Mouse (Mus musculus): ENCODE results near the gene Prkd2. TPM values are rescaled to one million over a fixed set of nuclear protein-coding genes. Genes with fewer than 3 reads are reported as not detected.

The Prkd2 gene
- total RNA-seq, 2 experiments from 2014 or later = 22.0 to 22.2 TPM

- no peak for DNase-seq (ENCODE audit: low spot score in 2 of 2)
Observed at GRCm38 (mm10) chr7:16825785-16826184, 16.9 kb upstream of the Prkd2 start.

GRCm38 (mm10) chr7:16826571-16826970 is 16.1 kb upstream of the Prkd2 start:
- no peak for DNase-seq (ENCODE audit: low spot score in 2 of 2)

GRCm38 (mm10) chr7:16827274-16827673 is 15.4 kb upstream of the Prkd2 start:
- DNase-seq (ENCODE audit: low spot score in 2 of 2) = no peak

GRCm38 (mm10) chr7:16830449-16830848 is 12.3 kb upstream of the Prkd2 start:
- DNase-seq (ENCODE audit: low spot score in 2 of 2) = no peak

- no peak for DNase-seq (ENCODE audit: low spot score in 2 of 2)
Observed at GRCm38 (mm10) chr7:16837916-16838803, 4.5 kb upstream of the Prkd2 start.

- DNase-seq (ENCODE audit: low spot score in 2 of 2) = no peak
Observed at GRCm38 (mm10) chr7:16838804-16839426, 3.8 kb upstream of the Prkd2 start.

GRCm38 (mm10) chr7:16839427-16840108 is 3.1 kb upstream of the Prkd2 start:
- no peak for DNase-seq (ENCODE audit: low spot score in 2 of 2)

- DNase-seq (ENCODE audit: low spot score in 2 of 2) = no peak
Observed at GRCm38 (mm10) chr7:16840109-16840491, 2.6 kb upstream of the Prkd2 start.

- no peak for DNase-seq (ENCODE audit: low spot score in 2 of 2)
Observed at GRCm38 (mm10) chr7:16841078-16841477, 1.6 kb upstream of the Prkd2 start.

- no peak for DNase-seq (ENCODE audit: low spot score in 2 of 2)
Observed at GRCm38 (mm10) chr7:16841561-16842560, 841 bp upstream of the Prkd2 start.

GRCm38 (mm10) chr7:16843441-16844171 is 904 bp downstream of the Prkd2 start:
- DNase-seq (ENCODE audit: low spot score in 2 of 2) = no peak

GRCm38 (mm10) chr7:16844696-16845071 is 2.0 kb downstream of the Prkd2 start:
- DNase-seq (ENCODE audit: low spot score in 2 of 2) = no peak

GRCm38 (mm10) chr7:16845072-16845819 is 2.5 kb downstream of the Prkd2 start:
- no peak for DNase-seq (ENCODE audit: low spot score in 2 of 2)

GRCm38 (mm10) chr7:16845820-16846167 is 3.1 kb downstream of the Prkd2 start:
- DNase-seq (ENCODE audit: low spot score in 2 of 2) = no peak

GRCm38 (mm10) chr7:16846775-16847174 is 4.1 kb downstream of the Prkd2 start:
- DNase-seq (ENCODE audit: low spot score in 2 of 2) = no peak

GRCm38 (mm10) chr7:16847507-16847906 is 4.8 kb downstream of the Prkd2 start:
- no peak for DNase-seq (ENCODE audit: low spot score in 2 of 2)

- DNase-seq (ENCODE audit: low spot score in 2 of 2) = no peak
Observed at GRCm38 (mm10) chr7:16848579-16848978, 5.9 kb downstream of the Prkd2 start.

- DNase-seq (ENCODE audit: low spot score in 2 of 2) = no peak
Observed at GRCm38 (mm10) chr7:16851636-16852035, 8.9 kb downstream of the Prkd2 start.

- no peak for DNase-seq (ENCODE audit: low spot score in 2 of 2)
Observed at GRCm38 (mm10) chr7:16853302-16853831, 10.7 kb downstream of the Prkd2 start.
